Mouse (Mus musculus): ENCODE results near the gene Cnot10.

The Cnot10 gene

DNA sequence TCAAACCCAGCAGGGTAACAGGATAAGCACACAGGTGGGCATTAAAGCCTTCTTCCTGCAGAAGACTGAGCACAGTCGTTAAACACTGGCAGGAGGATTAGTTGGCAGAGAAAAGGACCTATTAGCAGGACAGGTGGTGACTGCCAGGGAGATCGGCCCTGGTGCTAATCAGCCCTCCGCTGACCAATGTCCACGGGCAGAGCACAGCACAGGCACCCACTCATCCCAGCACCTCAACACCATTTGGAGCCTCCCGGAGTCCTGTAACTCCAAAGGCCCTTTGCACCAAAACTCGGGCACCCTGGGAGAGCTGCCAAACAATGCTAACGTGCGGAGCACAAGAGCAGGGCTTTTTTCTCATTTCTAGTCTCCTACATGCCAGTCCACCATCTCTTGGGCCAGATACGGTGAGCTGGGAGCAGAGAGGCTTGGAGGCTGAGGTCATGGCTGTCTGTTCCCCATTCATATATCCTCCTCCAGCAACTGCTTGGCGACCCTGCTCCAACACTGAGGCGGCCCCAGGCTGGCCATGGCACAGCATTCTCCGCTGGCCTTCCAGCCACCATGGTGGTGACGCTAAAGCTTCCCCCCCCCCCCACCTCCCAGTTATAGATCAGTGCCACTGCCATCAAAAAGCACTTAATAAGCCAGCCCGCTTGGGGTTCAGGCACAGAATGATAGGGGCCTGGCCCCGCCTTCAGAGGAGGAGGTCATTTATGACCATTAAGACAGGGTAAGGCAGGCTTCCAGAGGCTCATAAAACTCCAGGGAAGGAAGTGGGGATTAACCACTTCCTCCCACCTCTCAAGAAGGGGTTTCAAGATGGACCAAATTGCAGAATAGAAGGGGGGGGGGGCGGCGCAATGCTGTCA is 95.9 kb downstream of the Cnot10 start:
- no peak for DNase-seq

DNA sequence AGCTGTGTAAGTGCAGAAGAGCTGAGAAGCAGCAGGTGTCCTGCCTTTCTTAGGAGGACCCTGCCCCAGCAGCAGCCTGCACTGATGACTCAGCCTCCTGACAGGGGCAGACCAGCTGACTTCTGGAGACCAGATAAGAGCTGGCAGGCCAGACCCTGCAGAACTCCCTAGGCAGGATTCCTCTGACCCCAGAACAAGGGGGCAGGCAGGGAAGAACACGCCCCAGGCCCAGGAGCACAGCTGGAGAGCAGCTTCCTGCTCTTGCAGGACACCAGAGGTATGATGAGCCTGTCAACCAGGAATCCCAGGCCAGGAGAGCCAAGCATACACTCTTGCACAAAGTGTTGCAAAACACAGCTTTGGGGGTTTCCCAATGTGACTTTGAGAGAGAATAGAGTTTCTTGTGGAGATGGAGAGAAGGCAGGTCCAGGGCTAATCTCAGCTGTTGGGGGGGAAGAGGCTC is 98.7 kb downstream of the Cnot10 start:
- no peak for DNase-seq

DNA sequence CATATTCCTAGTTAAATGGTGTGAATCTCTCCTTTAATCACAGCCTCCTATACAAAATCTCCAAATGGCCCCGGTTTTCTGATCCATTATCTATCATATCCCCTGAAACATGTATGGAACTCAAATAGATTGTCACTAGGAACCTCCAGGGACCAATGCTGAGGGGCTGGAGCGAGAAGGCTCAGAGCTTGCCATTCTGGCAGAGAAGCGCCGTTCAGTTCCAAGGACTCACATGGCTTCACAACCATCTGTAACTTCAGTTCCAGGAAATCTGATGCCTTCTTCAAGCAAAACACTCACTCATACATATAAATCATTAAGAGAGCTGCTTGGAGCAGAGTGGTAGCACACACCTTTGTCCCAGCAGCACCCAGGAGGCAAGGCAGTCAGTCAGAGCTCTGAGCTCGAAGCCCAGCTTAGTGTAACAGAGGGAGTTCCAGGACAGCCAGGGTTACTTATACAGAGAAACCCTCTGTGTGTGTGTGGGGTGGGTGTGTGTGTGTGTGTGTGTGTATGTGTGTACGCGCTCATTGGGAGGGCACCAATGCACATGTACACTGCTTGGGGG is 100.9 kb downstream of the Cnot10 start:
- no peak for DNase-seq

DNA sequence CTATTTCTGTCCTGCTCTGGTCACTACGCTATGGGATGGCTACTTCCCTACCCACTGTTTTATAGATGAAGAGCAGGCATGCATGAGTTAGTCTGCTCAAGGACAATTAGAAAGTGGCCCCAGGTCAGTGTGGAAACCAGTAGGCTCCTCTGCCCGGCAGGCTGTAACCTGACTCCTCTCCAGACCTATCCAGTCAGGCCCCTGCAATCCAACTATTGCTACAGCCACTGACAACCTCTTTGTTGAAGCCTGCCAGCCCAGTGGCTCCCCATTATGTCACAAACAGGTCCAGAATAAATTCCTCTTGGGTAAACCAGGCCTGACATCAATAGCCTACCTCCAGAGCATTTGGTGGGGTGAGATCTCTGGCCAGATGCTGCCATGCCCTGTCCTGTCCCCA is 103.4 kb downstream of the Cnot10 start:
- DNase-seq: no peak
